10 mouse cellular contexts compared by ENCODE assay signal in genomic region chr7:26779799-26780416, GRCm38 (mm10). TPM values are rescaled to one million over a fixed set of nuclear protein-coding genes. Genes with fewer than 3 reads are reported as not detected.
DNase-seq lines count a peak whose midpoint lies in the region; ATAC-seq lines count a peak whose summit lies in the region.
"Had no signal": no experiment of that assay in that cellular context is flagged by ENCODE, and none has a peak within 500 bp of the region (broad histone marks: within the 10 kb centered on the region; RNA-seq: fewer than 3 reads in every experiment).

No protein-coding gene starts in this region.

- no peak overlapping the region for H3K27ac ChIP-seq in kidney, embryonic 15.5 days
- no peak overlapping the region for H3K27ac ChIP-seq in hindbrain, embryonic 12.5 days
- no peak overlapping the region for H3K27ac ChIP-seq in kidney, embryonic 14.5 days (ENCODE audit: low read depth, low read length)

- H3K4me1 ChIP-seq in kidney, embryonic 15.5 days, result no peaks in the 10 kb centered on the region
- H3K4me1 ChIP-seq in hindbrain, embryonic 12.5 days, result no peaks in the 10 kb centered on the region
- no peaks in the 10 kb centered on the region for H3K4me1 ChIP-seq in kidney, embryonic 14.5 days (ENCODE audit: control insufficient read depth, insufficient read depth, low read length)

- H3K36me3 ChIP-seq in kidney, embryonic 15.5 days, result no peaks in the 10 kb centered on the region
- H3K36me3 ChIP-seq in hindbrain, embryonic 12.5 days, result no peaks in the 10 kb centered on the region
- H3K36me3 ChIP-seq in kidney, embryonic 14.5 days (ENCODE audit: control insufficient read depth, insufficient read depth, low read length), result no peaks in the 10 kb centered on the region

- H3K4me2 ChIP-seq in kidney, embryonic 15.5 days, result no peak overlapping the region
- H3K4me2 ChIP-seq in hindbrain, embryonic 12.5 days (replicated peaks), result peak overlapping the region; percentile 36; the same call in 1 of the 2 replicates
- H3K4me2 ChIP-seq in kidney, embryonic 14.5 days (replicated peaks; ENCODE audit: low read depth, low read length), result no peak overlapping the region

- no peaks in the 10 kb centered on the region for H3K27me3 ChIP-seq in kidney, embryonic 15.5 days
- H3K27me3 ChIP-seq in hindbrain, embryonic 12.5 days, result no peaks in the 10 kb centered on the region
- no peaks in the 10 kb centered on the region for H3K27me3 ChIP-seq in kidney, embryonic 14.5 days (ENCODE audit: control insufficient read depth, insufficient read depth, low read length)

- peak; percentile 60; the same call in 1 of the 2 replicates for ATAC-seq in kidney, embryonic 15.5 days (replicated peaks; ENCODE audit: low FRiP score)
- peak; percentile 57; the same call in 1 of the 2 replicates for ATAC-seq in hindbrain, embryonic 12.5 days (ENCODE audit: low FRiP score)
- no peak for ATAC-seq in kidney, embryonic 14.5 days (ENCODE audit: low FRiP score, low TSS enrichment)

- 76% methylated on average over 5 of the region's 5 CpGs for WGBS in kidney, embryonic 15.5 days
- WGBS in hindbrain, embryonic 12.5 days, result 78% methylated on average over 5 of the region's 5 CpGs
- WGBS in kidney, embryonic 14.5 days, result 89% methylated on average over 5 of the region's 5 CpGs

- no peak overlapping the region for H3K9ac ChIP-seq in kidney, embryonic 15.5 days
- no peak overlapping the region for H3K9ac ChIP-seq in hindbrain, embryonic 12.5 days
- H3K9ac ChIP-seq in kidney, embryonic 14.5 days (ENCODE audit: low read depth, low read length), result no peak overlapping the region

- no peak for DNase-seq in kidney, postnatal 14 days
- peak; percentile 2 for DNase-seq in adipocyte (ENCODE audit: low spot score)
- peak; percentile 15 for DNase-seq in naive thymus-derived CD4-positive, alpha-beta T cell, adult 2 months (ENCODE audit: low read depth)
- DNase-seq in gastrocnemius, postnatal 4 days (ENCODE audit: low spot score in 2 of 2), result no peak
- no peak for DNase-seq in thymus, postnatal 25 days
- DNase-seq: cerebellum, adult 9-10 months; heart, adult 11 months had no signal

- no peaks in the 10 kb centered on the region for H3K9me3 ChIP-seq in kidney, embryonic 15.5 days (replicated peaks)
- H3K9me3 ChIP-seq in hindbrain, embryonic 12.5 days (replicated peaks), result no peaks in the 10 kb centered on the region; the same call in 1 of the 2 replicates
- H3K9me3 ChIP-seq in kidney, embryonic 14.5 days (ENCODE audit: control insufficient read depth, low read length), result no peaks in the 10 kb centered on the region

- H3K4me3 ChIP-seq in kidney, embryonic 15.5 days (replicated peaks), result no peak overlapping the region
- H3K4me3 ChIP-seq in hindbrain, embryonic 12.5 days, result no peak overlapping the region
- H3K4me3 ChIP-seq in kidney, embryonic 14.5 days (ENCODE audit: low read length), result no peak overlapping the region

RNA-seq across cellular contexts. Expression of gene Cyp2b19, which starts 23.0 kb away (rescaled TPM):
- 0.21 TPM in 1 of 2 replicates, not detected in the other for polyA plus RNA-seq in kidney, embryonic 15.5 days (2015; fragmentation: Nextera tagmentation; extraction: Ambion mirVana)
- 0.10 and 0.18 TPM in 2 replicates for polyA plus RNA-seq in hindbrain, embryonic 12.5 days (2016; fragmentation: Nextera tagmentation; extraction: Ambion mirVana)
- not detected in 2 replicates for polyA plus RNA-seq in kidney, embryonic 14.5 days (2014; fragmentation: Nextera tagmentation; extraction: Ambion mirVana)
- not detected for total RNA-seq in gastrocnemius, postnatal 4 days (2021)

RNA-seq across cellular contexts. Expression of gene Cyp2g1, which starts 28.8 kb away (rescaled TPM):
- not detected in 2 replicates for polyA plus RNA-seq in kidney, embryonic 15.5 days (2015; fragmentation: Nextera tagmentation; extraction: Ambion mirVana)
- polyA plus RNA-seq in hindbrain, embryonic 12.5 days (2016; fragmentation: Nextera tagmentation; extraction: Ambion mirVana), result not detected in 2 replicates
- polyA plus RNA-seq in kidney, embryonic 14.5 days (2014; fragmentation: Nextera tagmentation; extraction: Ambion mirVana), result not detected in 2 replicates
- total RNA-seq in gastrocnemius, postnatal 4 days (2021), result not detected

RNA-seq across cellular contexts. Expression of gene Cyp2a5, which starts 55.2 kb away (rescaled TPM):
- not detected in 2 replicates for polyA plus RNA-seq in kidney, embryonic 15.5 days (2015; fragmentation: Nextera tagmentation; extraction: Ambion mirVana)
- 0.46 TPM in 1 of 2 replicates, not detected in the other for polyA plus RNA-seq in hindbrain, embryonic 12.5 days (2016; fragmentation: Nextera tagmentation; extraction: Ambion mirVana)
- not detected in 2 replicates for polyA plus RNA-seq in kidney, embryonic 14.5 days (2014; fragmentation: Nextera tagmentation; extraction: Ambion mirVana)
- not detected for total RNA-seq in gastrocnemius, postnatal 4 days (2021)

Comparison
In these comparisons a context has a peak if more than half of its experiments do, and no peak if none do; other contexts are left out.
1. DNase-seq: peak in adipocyte (single experiment) and naive thymus-derived CD4-positive, alpha-beta T cell, adult 2 months (single experiment); none in kidney, postnatal 14 days (single experiment), gastrocnemius, postnatal 4 days (0 of 2) and thymus, postnatal 25 days (single experiment).